Mouse (Mus musculus): ENCODE results near the gene Med13l.

Med13l gene

GRCm38 (mm10) chr5:118691710-118692040 is 131.2 kb downstream of the Med13l start:
- no peak for DNase-seq (ENCODE audit: low spot score in 2 of 2)

- no peak for DNase-seq (ENCODE audit: low spot score in 2 of 2)
These were observed 133.5 kb downstream of the Med13l start for GRCm38 (mm10) chr5:118693996-118694395.

- DNase-seq (ENCODE audit: low spot score in 2 of 2): no peak
These were observed 136.6 kb downstream of the Med13l start for GRCm38 (mm10) chr5:118697073-118697472.

- no peak for DNase-seq (ENCODE audit: low spot score in 2 of 2)
These were observed 140.5 kb downstream of the Med13l start for GRCm38 (mm10) chr5:118700978-118701377.

GRCm38 (mm10) chr5:118702674-118703073 is 142.2 kb downstream of the Med13l start:
- DNase-seq (ENCODE audit: low spot score in 2 of 2): no peak

- DNase-seq (ENCODE audit: low spot score in 2 of 2): no peak
These were observed 143.7 kb downstream of the Med13l start for GRCm38 (mm10) chr5:118704148-118704547.

GRCm38 (mm10) chr5:118704960-118705359 is 144.5 kb downstream of the Med13l start:
- no peak for DNase-seq (ENCODE audit: low spot score in 2 of 2)

GRCm38 (mm10) chr5:118706009-118706408 is 145.5 kb downstream of the Med13l start:
- no peak for DNase-seq (ENCODE audit: low spot score in 2 of 2)

GRCm38 (mm10) chr5:118706414-118706813 is 145.9 kb downstream of the Med13l start:
- no peak for DNase-seq (ENCODE audit: low spot score in 2 of 2)

- DNase-seq (ENCODE audit: low spot score in 2 of 2): no peak
These were observed 147.0 kb downstream of the Med13l start for GRCm38 (mm10) chr5:118707501-118707900.

GRCm38 (mm10) chr5:118708215-118708949 is 147.9 kb downstream of the Med13l start:
- DNase-seq (ENCODE audit: low spot score in 2 of 2): peak; percentile 58 to 60

GRCm38 (mm10) chr5:118709847-118710251 is 149.4 kb downstream of the Med13l start:
- DNase-seq (ENCODE audit: low spot score in 2 of 2): no peak

GRCm38 (mm10) chr5:118715518-118715917 is 155.0 kb downstream of the Med13l start:
- DNase-seq (ENCODE audit: low spot score in 2 of 2): no peak

GRCm38 (mm10) chr5:118716295-118717271 is 156.1 kb downstream of the Med13l start:
- no peak for DNase-seq (ENCODE audit: low spot score in 2 of 2)

GRCm38 (mm10) chr5:118717456-118717855 is 157.0 kb downstream of the Med13l start:
- no peak for DNase-seq (ENCODE audit: low spot score in 2 of 2)

GRCm38 (mm10) chr5:118718070-118718469 is 157.6 kb downstream of the Med13l start:
- DNase-seq (ENCODE audit: low spot score in 2 of 2): no peak

GRCm38 (mm10) chr5:118721416-118721815 is 160.9 kb downstream of the Med13l start:
- DNase-seq (ENCODE audit: low spot score in 2 of 2): no peak

GRCm38 (mm10) chr5:118721848-118722247 is 161.4 kb downstream of the Med13l start:
- DNase-seq (ENCODE audit: low spot score in 2 of 2): no peak

GRCm38 (mm10) chr5:118722456-118722855 is 162.0 kb downstream of the Med13l start:
- DNase-seq (ENCODE audit: low spot score in 2 of 2): no peak

GRCm38 (mm10) chr5:118725425-118725824 is 164.9 kb downstream of the Med13l start:
- DNase-seq (ENCODE audit: low spot score in 2 of 2): no peak

GRCm38 (mm10) chr5:118725886-118726505 is 165.5 kb downstream of the Med13l start:
- no peak for DNase-seq (ENCODE audit: low spot score in 2 of 2)

GRCm38 (mm10) chr5:118727336-118727735 is 166.9 kb downstream of the Med13l start:
- DNase-seq (ENCODE audit: low spot score in 2 of 2): no peak
